8 mouse cellular contexts compared by ENCODE assay signal in genomic region chr1:146724784-146725513, GRCm38 (mm10).
DNase-seq lines count a peak whose midpoint lies in the region; ATAC-seq and TF ChIP-seq lines count a peak whose summit lies in the region.
"Not testable (repeated sequence)": the region's sequence is repeated elsewhere in the genome, so short reads cannot be mapped to it uniquely, and the experiment has no call there.

No protein-coding gene starts in this region.

- not testable (repeated sequence) for H3K4me1 ChIP-seq in embryonic facial prominence, embryonic 15.5 days; heart, embryonic 11.5 days (ENCODE audit: control insufficient read depth, insufficient read depth, low read length); hindbrain, embryonic 15.5 days (replicated peaks); limb, embryonic 10.5 days; liver, postnatal 0 days (ENCODE audit: insufficient read depth); midbrain, embryonic 16.5 days (ENCODE audit: control insufficient read depth, insufficient read depth, low read length); stomach, postnatal 0 days (replicated peaks; ENCODE audit: control insufficient read depth, insufficient read depth)

- not testable (repeated sequence) for H3K9ac ChIP-seq in embryonic facial prominence, embryonic 15.5 days; heart, embryonic 11.5 days (ENCODE audit: low read depth, low read length); liver, postnatal 0 days (replicated peaks)
- H3K9ac ChIP-seq in hindbrain, embryonic 15.5 days, result 0 out of 2 replicates have a peak overlapping the region, but pooled peaks have one; percentile 25
- H3K9ac ChIP-seq in midbrain, embryonic 16.5 days (ENCODE audit: low read depth, low read length), result peak overlapping the region; percentile 54; the same call in 1 of the 2 replicates
- H3K9ac ChIP-seq in stomach, postnatal 0 days (ENCODE audit: low read length), result 0 out of 2 replicates have a peak overlapping the region, but pooled peaks have one; percentile 35

- not testable (repeated sequence) for TF ChIP-seq CTCF in liver, postnatal 0 days (IDR thresholded peaks at IDR 0.05; ENCODE audit: low read depth); stomach, postnatal 0 days (IDR thresholded peaks at IDR 0.05; ENCODE audit: low read depth)

- WGBS in embryonic facial prominence, embryonic 15.5 days, result 5% methylated on average over 32 of the region's 35 CpGs
- WGBS in heart, embryonic 11.5 days (ENCODE audit: insufficient replicate concordance), result 9% methylated on average over 17 of the region's 35 CpGs
- 4% methylated on average over 26 of the region's 35 CpGs for WGBS in hindbrain, embryonic 15.5 days
- 6% methylated on average over 35 of the region's 35 CpGs for WGBS in limb, embryonic 10.5 days
- WGBS in liver, postnatal 0 days (ENCODE audit: insufficient replicate concordance), result 2% methylated on average over 25 of the region's 35 CpGs
- WGBS in midbrain, embryonic 16.5 days, result 3% methylated on average over 28 of the region's 35 CpGs
- WGBS in stomach, postnatal 0 days, result 5% methylated on average over 16 of the region's 35 CpGs

- H3K9me3 ChIP-seq in embryonic facial prominence, embryonic 15.5 days (replicated peaks); heart, embryonic 11.5 days (replicated peaks; ENCODE audit: control insufficient read depth, low read length); hindbrain, embryonic 15.5 days; limb, embryonic 10.5 days (replicated peaks); liver, postnatal 0 days (ENCODE audit: low read length); midbrain, embryonic 16.5 days (replicated peaks; ENCODE audit: control insufficient read depth, low read length, poor library complexity, severe bottlenecking); stomach, postnatal 0 days (ENCODE audit: control insufficient read depth, low read length): not testable (repeated sequence)

- H3K4me3 ChIP-seq in embryonic facial prominence, embryonic 15.5 days (replicated peaks), result peak overlapping the region; percentile 37
- peak overlapping the region; percentile 35 for H3K4me3 ChIP-seq in heart, embryonic 11.5 days (ENCODE audit: low read depth, low read length)
- H3K4me3 ChIP-seq in hindbrain, embryonic 15.5 days, result peak overlapping the region; percentile 46
- H3K4me3 ChIP-seq in limb, embryonic 10.5 days, result peak overlapping the region; percentile 46
- H3K4me3 ChIP-seq in liver, postnatal 0 days (ENCODE audit: low read depth, low read length), result not testable (repeated sequence)
- peak overlapping the region; percentile 47 for H3K4me3 ChIP-seq in midbrain, embryonic 16.5 days (ENCODE audit: low read depth, low read length)
- peak overlapping the region; percentile 22 for H3K4me3 ChIP-seq in stomach, postnatal 0 days (ENCODE audit: low read depth, low read length)

- not testable (repeated sequence) for H3K36me3 ChIP-seq in embryonic facial prominence, embryonic 15.5 days; heart, embryonic 11.5 days (ENCODE audit: control insufficient read depth, insufficient read depth, low read length); hindbrain, embryonic 15.5 days; limb, embryonic 10.5 days; liver, postnatal 0 days (replicated peaks; ENCODE audit: insufficient read depth, low read length); midbrain, embryonic 16.5 days (ENCODE audit: control insufficient read depth, insufficient read depth, low read length); stomach, postnatal 0 days (ENCODE audit: control insufficient read depth, insufficient read depth, low read length)

- DNase-seq in cerebellum, postnatal 14 days, result peak; percentile 9 to 15
- peak; percentile 35 for DNase-seq in limb, embryonic 10.5 days (ENCODE audit: low spot score)
- not testable (repeated sequence) for DNase-seq in liver, postnatal 0 days; stomach, postnatal 0 days (ENCODE audit: low spot score)

- ATAC-seq in embryonic facial prominence, embryonic 15.5 days (ENCODE audit: insufficient number of reproducible peaks, low FRiP score, low TSS enrichment, low read depth), result peak; percentile 65; the same call in 1 of the 2 replicates
- ATAC-seq in heart, embryonic 11.5 days (replicated peaks; ENCODE audit: insufficient number of reproducible peaks, low FRiP score, low TSS enrichment), result peak; percentile 81
- ATAC-seq in hindbrain, embryonic 15.5 days (ENCODE audit: low FRiP score, low read depth), result peak; percentile 85
- ATAC-seq in liver, postnatal 0 days, result peak; percentile 40; the same call in 1 of the 2 replicates
- ATAC-seq in midbrain, embryonic 16.5 days, result peak; percentile 85
- ATAC-seq in stomach, postnatal 0 days (ENCODE audit: low FRiP score, low TSS enrichment), result not testable (repeated sequence)

- TF ChIP-seq EP300 in liver, postnatal 0 days (IDR thresholded peaks at IDR 0.05; ENCODE audit: low read depth); stomach, postnatal 0 days (optimal IDR thresholded peaks at IDR 0.05): not testable (repeated sequence)

- peak overlapping the region; percentile 59 for H3K4me2 ChIP-seq in embryonic facial prominence, embryonic 15.5 days (replicated peaks)
- peak overlapping the region; percentile 61 for H3K4me2 ChIP-seq in heart, embryonic 11.5 days
- peak overlapping the region; percentile 70 for H3K4me2 ChIP-seq in hindbrain, embryonic 15.5 days
- H3K4me2 ChIP-seq in liver, postnatal 0 days (ENCODE audit: low read depth, low read length), result peak overlapping the region; percentile 58
- peak overlapping the region; percentile 63 for H3K4me2 ChIP-seq in midbrain, embryonic 16.5 days (ENCODE audit: low read length)
- H3K4me2 ChIP-seq in stomach, postnatal 0 days (replicated peaks; ENCODE audit: low read depth), result peak overlapping the region; percentile 55

- not testable (repeated sequence) for H3K27ac ChIP-seq in embryonic facial prominence, embryonic 15.5 days (replicated peaks); heart, embryonic 11.5 days (ENCODE audit: low read depth, low read length); hindbrain, embryonic 15.5 days (replicated peaks); limb, embryonic 10.5 days; liver, postnatal 0 days (ENCODE audit: low read depth); midbrain, embryonic 16.5 days (ENCODE audit: low read length); stomach, postnatal 0 days (replicated peaks)

- not testable (repeated sequence) for H3K27me3 ChIP-seq in embryonic facial prominence, embryonic 15.5 days; heart, embryonic 11.5 days (ENCODE audit: control insufficient read depth, insufficient read depth, low read length); hindbrain, embryonic 15.5 days; limb, embryonic 10.5 days (ENCODE audit: low read depth, poor library complexity, severe bottlenecking); liver, postnatal 0 days (ENCODE audit: insufficient read depth, low read length); midbrain, embryonic 16.5 days (ENCODE audit: control insufficient read depth, insufficient read depth, low read depth, low read length); stomach, postnatal 0 days (ENCODE audit: control insufficient read depth, insufficient read depth, low read length)
